Mouse (Mus musculus) adrenal gland, adult 8-10 months (tissue): Measurements from ENCODE around the gene Rnf223. TPM values are rescaled to one million over a fixed set of nuclear protein-coding genes. Genes with fewer than 3 reads are reported as not detected.
A peak's percentile ranks its signal among the peaks of the same experiment; 100 is the strongest.

Experiments used
- DNase-seq: peaks from one replicate; pipeline ENCODE4 v3.0.0; 2022
- total RNA-seq, 4 experiments: library from RNA; stranded (reverse); gene quantifications; 2 replicates each; pipeline ENCODE4 v1.2.4; 2022

Gene Rnf223
- total RNA-seq: under 1 TPM in 3 of 4 experiments, not detected in 1; 0.11 to 0.23 (median 0.22) TPM

DNA sequence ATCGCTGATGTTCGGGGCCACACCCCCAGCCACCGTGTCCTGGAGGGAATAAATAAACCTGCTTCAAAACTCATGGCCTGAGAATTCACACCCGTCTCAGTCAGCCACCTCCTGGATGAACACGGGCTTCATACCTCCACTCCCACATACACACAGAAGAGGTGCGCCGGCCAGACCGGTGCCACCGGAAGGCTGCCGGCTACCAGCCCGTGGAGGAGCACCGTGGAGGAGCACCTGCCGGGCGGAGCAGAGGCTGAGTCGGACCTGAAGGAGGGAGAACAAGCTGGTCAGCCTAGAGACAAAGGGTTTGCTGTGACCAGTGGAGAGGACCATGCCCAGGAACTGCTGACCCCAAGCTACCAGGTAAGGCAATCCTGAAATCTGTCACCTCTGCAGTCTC, at the start of gene Rnf223:
Gene Rnf223, plus strand, starts transcription at position 78 of the 400 bp plus-strand sequence.
- no peak for DNase-seq

DNA sequence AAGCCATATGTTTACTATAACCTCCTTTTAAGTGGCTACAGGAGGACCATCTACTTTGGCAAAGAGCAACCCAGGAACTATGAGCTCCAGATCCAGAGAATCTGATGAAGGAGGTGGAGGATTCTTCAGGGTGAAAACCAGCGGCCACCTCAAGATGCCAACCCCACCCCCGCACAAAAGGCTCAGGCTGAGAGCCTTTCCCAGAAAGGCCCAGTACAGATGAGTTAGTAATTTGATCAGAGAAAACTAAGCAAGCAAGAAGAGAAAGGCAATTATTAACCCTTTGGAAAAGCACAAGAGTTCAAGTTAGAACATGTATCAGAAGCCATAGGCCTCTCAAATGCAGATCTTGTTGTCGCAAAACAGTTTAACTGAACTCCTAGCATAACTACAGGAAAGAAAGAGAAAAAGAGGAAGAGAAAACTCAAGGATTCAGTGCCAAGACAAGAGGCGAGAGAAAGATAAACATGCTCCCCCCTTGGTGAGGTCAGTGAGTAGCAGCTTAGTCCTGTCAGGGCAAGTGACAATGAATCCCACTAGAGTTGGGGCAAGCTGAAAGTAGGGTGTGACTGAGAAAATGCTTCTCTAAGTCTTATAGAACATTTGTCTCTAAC, 47.6 kb upstream of the Rnf223 start:
- no peak for DNase-seq

DNA sequence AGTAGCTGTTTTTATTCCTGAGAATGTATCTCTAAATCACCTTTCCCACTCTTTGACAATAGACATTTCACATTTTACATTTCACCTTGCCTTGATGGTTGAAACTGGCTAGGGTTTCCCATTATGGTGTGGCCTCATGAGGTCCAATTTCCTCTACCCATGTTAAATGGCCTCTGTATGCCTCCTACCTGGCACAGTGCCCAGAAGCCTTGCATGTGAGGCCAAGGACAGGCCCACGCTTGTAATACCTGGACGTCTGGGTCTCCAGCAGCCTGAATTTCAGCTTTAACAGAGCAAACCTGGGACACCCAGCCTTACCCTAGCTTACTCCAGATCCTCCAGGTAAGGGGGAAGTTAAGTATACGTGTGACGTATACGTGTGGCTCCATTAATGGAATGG, 47.0 kb upstream of the Rnf223 start:
- peak; percentile 15 for DNase-seq

DNA sequence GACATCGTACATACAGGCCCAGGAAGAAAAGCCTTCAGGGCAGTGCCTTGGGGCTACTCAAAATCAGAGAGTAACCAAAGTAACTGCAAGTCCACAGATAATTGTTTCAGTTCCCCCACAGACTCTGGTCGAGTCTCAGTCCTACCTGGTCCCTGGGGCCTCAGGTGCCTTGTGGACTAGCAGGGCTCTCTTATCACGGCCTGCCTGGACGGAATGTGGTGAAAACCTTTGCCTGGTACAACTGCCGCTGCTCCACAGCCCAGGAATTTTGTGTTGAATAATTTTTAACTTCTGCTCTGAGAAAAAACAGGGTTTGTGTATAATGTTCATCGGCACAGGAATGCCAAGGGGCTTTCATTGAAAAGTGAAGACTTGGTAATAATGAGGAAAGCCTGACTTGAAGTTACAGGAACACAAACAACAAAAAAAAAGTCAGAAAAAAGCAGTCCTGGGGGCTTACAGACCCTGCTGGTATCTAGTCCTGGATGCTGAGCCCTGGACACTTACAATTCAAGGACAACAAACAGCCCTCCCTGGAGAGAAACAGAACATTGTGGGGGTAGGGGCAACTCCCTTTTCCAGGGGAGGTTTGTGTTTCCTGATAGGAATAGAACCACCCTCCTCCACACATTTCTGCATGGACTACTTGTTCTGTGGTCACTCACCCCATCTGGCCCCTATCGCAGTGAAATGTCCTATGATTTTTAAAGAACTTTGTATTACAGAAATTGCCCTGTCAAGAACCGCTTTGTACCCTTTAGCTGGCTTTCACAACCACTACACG, 46.0 kb upstream of the Rnf223 start:
- DNase-seq: no peak

DNA sequence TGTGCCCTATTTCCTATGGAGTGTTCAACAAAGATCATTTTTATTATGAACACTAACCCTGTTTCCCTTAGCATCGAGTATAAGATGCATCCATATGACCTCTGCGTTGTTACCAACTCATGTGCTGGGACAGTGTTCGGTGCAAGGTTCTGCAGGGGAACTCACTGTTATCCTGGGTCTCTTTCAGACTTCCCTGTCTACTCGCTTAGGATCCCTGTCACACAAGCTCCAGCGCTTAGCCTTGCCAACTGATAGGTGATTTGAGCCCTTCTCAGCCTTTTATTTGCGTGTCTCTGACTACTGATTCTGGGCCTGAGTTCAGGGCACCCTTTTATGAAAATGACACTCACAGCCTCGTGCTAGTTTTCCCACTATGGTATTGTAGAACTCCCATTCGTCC, 45.1 kb upstream of the Rnf223 start:
- DNase-seq: no peak

DNA sequence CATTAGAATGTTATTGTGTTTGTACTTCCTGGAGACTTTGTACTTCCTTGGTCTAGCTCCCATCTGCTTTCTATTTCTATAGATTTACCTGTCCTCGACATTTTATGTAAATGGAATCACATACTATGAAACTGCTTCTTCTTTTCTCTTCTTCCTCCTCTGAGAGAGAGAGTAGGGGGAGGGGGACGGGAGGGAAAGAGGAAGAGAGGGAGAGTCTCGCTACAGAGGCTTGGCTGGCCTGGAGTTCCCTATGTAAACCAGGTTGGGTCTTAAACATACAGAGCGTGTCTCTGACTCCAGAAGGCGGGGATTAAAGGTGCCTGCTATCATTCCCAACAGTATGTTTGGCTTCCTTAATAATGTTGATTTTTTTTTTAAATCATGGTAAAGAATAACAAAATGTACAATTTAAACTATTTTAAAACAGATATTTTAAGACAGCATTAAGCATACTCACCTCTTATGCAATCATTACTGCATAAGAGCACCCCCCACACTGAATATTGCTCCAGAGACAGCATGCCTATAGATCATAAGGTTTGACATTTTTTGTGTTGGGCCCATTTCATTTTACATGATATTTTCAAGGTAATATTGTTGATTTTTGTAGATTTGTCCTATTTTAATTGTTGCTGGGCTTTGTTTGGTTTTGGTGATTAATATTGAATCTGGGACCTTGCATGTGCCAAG, 42.8 kb upstream of the Rnf223 start:
- no peak for DNase-seq

DNA sequence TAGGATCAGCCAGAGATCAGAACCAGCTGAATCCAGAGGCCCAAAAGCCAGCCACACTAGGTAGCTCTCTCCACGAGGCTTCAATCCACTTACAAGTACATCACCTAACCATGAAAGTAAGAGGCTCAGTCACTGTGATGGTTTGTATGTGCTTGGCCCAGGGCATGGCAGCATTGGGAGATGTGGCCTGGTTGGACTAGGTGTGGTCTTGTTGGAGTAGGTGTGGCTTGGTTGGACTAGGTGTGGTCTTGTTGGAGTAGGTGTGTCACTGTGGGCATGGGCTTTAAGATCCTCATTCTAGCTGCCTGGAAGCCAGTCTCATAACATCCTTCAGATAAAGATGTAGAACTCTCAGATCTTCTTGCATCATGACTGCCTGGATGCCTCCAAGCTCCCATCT, 39.1 kb upstream of the Rnf223 start:
- no peak for DNase-seq

DNA sequence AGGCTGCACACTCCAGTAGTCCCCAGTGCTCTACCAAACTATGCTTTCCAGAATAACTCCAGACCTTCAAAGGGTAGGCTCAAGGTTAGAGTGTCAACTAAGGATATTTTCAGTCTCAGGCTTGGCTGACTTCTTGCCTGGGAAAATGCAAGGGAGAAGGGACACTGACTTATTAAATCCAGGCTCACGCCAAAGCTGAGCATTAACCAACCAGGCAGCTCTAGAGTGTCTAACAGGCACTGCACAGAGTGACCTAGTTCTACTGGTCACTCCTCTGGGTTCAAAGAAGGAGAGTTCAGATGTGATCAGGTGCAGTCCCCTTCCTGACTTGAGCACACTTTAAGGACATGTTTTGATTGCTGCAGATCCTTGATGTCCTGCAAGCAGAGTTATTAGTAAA, 37.5 kb upstream of the Rnf223 start:
- no peak for DNase-seq

DNA sequence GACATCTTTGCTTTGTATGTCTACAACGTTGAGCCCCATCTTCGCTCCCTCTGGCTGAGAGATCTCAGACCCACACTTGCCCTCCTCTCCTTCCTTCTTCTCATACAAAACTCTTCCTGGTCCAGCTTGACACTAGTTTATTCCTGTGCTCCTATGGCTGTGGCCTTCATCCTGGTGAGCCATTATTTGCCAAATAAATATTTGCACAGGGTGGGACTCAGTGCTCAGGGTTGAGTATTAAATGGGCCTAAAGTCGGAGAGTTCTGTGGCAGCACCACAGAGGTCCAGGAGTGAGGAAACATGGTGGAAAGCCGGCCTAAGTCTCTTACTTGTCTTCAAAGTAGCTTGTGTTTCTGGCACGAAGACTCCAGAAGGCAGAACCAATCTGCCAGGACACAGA, 36.6 kb upstream of the Rnf223 start:
- DNase-seq: no peak

DNA sequence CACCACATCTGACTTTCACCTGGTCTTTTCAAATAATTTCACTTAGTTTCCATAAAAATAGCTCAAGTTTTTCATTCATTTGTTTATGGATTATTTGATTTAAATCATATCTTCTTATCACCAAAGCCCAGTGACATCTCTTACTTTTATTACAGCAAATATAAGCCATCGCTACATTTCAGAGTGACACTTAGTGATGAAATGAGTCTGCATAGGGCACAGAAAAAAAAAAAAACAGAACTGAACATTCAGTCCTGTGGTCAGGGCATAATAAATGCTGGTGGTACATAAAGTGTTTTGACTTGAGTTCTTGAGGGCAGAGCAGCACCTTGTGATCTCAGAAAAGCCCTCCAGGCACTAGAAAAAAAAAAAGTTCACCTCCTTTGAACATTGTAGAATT, 34.1 kb upstream of the Rnf223 start:
- DNase-seq: no peak

DNA sequence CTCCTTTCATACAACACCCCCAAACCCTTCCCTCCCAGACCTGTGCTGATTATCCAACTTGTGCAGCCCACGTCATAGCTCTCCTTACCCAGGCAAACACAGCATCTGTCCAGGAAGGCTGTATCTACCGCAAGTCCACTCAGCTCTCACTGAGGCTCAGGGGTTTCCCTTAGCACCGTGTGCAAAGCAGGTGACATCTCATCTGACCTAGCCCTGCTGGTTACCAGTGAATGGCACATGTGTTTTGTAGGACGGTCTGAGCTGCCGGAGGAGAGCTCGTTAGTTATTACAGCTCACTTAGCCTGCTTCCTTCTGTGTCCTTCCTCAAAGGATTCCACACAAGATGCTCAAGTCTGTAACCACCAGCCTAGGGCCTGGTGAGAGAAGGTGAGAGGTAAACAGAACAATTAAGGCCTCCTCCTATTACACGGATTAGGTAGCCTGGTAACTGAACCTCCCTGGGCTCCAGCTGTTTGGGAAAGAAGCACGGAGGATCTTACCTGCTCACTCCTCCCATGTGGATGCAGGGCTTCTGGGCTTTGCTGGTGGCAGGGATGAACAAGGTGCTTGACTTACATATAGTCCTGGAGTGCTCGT, 32.4 kb upstream of the Rnf223 start:
- DNase-seq: no peak

DNA sequence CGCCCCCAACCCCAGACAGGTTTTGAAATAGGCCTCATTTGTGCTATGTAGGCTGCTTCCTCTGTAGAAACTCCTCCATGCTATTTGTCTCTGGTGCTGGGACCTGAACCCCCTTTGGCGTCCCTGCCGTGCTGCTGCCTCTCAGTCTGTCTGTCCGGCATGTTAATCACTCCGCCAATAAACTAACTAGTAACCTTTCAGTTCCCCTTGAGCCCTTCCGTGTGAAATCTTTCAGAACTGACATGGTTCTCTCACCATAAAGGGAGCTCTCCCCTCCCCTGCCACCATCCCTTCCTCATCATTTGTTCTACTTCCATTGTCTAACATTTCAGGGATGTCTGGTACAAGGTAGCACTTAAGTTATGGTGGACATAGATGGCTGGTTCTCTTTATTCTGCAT, 30.9 kb upstream of the Rnf223 start:
- DNase-seq: no peak

DNA sequence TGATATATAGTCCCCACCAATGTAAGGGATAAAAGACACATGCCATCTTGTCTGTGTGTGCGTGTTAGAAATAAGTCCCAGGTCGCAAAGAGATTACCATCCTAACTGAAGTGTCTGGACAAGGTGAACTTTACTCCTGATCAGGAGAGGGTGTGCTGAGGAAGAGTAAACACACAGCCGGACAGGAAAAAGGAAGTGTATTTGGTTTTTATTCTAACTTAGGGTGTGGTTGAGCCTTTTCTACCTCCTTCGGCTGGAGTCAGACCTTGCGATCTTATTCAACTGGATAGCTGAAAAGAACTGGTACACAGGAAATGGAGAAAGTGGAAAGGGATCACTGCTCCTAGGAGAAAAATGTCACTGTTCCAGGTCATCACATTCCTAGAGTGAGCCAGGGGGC, 29.8 kb upstream of the Rnf223 start:
- DNase-seq: no peak

DNA sequence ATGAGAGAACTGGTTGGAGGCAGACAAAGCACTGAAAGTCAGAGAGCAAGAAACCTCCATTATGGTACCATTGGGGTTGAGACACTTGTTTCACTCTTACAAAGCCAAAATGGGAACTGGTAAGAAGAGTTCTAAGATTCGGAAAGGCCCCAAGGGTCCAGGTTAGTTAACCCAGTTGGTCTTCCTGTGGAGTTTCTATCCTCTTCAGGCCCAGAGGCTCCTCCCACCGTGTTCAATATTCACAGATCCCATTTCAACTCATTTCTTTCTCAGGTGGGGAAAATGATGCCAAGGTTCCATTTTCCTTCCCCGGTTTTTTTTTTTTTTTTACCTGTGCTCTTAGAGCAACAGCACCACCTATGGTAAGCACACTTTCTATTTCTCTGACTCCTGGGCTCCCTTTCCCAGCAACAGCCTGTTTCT, 28.8 kb upstream of the Rnf223 start:
- DNase-seq: no peak

DNA sequence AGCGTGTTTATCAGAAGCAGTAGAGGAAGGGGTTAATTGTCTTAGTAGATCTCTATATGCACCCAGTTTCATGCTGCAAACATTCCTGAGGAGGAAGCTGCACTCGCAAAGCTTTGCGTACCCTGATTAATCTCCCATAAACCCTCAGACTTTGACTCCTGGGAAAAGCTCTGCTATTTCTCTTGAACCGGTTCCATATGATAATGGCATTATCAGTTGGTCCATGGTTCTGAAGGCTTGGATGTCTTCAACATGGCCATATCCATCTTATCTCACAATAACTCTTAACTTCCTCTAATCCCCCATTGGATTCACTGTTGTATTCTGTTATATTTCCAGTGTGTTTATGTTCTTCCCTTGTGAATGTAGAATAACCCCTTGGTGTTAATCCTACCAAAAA, 27.0 kb upstream of the Rnf223 start:
- no peak for DNase-seq

DNA sequence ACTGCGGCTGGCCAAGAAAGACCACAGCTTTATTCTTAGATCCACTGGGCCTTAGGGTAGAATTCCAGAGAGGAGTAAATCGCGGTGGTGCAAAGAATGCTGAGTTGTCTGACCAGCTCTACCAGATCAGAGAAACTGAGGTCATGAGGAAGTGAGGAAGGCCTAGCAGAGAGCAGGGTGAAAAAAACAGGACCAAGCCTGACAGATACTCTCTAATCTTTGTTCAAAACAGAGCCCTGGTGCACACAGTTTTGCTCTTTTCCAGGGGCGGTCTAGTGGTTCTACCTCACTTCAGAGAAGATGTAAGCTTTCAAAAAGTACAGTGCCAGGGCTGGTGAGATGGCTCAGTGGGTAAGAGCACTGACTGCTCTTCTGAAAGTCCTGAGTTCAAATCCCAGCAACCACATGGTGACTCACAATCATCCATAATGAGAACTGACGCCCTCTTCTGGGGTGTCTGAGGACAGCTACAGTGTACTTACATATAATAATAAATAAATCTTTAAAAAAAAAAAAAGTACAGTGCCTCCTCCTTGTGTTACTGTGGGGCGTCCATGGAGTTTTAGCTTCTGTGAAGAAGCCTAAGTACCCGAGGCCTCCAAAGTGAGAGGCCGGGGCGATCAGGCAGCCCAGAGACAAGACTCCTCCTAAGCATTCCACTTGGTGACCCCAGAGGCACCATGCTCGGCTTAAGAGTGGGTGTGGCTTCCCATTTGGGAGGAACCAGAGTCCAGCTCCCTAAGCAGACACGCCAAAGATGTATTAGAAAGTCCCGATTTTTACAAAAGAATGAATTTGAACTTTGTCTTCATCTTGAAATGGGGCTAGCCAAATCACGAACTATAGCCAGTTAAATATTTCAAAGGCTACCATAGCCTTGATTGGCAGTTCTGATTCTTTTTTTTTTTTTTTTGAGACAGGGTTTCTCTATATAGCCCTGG, 21.4 kb upstream of the Rnf223 start:
- DNase-seq: peak; percentile 57

DNA sequence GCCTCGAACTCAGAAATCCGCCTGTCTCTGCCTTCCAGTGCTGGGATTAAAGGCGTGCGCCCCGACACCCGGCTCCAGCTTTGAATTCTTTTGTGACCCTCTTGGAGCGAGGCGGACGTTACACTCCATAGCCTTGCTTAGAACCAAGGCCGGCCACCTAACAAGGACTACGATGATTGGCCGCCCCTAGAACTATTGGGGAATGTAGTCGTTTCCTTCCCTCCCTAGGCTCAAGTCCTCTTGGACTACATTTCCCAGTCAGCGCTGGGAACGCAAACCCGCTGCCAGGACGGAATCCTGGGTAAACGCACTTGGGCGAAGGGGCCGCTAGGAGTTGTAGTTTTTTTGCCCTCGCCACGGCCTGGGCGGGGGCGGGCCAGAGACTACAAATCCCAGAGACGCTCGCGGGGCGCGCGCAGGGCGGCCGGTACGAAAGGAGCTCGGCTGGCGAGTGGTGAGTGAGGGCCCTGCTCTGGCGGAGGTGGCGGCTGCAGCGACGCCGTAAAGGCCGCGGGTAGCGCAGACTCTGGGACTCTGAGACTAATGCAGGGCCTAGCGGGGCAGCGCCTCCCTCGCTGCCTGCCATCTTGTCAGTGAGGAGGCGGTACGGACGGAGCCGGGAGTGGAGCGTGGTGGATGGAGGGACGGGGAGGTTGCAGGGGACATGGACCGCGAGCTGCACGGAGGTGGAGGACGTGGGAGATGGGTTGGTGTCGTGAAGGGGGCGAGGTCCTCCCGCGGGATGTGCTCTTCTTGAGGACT, 20.6 kb upstream of the Rnf223 start, which contains the start of gene 9430015G10Rik:
Gene 9430015G10Rik, plus strand, starts transcription at position 413 of the 762 bp plus-strand sequence.
- peak; percentile 98 for DNase-seq

DNA sequence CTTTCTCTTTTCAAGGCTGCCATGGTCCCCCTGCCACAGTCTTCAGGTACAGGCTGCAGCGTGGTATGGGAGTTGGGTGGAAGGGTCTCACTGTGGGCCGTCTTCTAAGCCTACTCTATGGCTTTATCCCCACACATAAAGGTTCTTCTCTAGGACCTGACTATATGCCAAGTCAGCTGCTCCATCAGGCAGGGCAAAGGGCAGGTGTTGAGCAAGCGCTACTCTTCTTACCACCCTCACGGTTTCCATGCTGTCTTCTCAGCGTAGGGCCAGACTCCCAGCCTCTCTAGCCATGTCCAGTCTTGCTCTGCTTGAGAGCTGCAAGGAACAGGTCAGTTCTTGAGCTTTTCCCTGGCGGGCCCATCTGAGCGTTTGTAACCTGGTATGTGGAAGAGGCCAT, 6.2 kb upstream of the Rnf223 start:
- no peak for DNase-seq

DNA sequence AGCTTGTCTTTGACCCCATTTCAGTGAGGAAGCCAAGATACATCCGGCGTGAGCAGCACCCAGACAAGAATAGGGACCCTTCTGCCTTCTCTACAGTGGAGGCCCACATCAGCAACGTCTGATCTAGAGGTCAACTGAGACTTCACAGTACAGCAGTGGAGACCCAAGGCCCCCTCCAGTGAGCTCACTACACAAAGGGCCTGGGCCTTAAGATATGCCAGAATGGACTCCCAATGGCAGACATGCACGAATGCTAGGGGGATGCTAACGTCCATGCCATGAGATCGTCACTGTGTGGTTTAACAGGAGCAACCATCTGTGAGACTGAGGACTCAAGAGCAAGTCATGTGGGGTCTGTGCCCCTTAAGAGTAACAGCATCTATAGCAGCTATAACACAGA, 4.9 kb upstream of the Rnf223 start:
- no peak for DNase-seq

DNA sequence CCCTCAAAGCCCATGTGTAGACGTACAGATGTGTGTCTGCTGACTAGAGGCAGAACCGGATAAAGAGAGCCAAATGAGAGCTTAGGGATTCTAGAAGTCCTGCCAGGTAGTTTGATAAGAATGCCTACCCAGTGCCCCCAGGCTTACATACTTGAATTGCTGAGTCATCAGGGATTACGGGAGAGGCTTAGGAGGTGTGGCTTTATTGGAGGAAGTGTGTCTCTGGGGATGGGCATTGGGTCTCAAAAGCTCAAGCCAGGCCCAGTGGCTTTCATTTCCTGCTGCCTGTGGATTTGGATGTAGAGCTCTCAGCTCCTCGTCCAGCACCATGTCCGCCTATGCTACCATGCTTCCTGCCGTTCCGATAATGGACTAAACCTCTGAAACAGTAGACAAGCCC, 3.5 kb upstream of the Rnf223 start:
- no peak for DNase-seq

DNA sequence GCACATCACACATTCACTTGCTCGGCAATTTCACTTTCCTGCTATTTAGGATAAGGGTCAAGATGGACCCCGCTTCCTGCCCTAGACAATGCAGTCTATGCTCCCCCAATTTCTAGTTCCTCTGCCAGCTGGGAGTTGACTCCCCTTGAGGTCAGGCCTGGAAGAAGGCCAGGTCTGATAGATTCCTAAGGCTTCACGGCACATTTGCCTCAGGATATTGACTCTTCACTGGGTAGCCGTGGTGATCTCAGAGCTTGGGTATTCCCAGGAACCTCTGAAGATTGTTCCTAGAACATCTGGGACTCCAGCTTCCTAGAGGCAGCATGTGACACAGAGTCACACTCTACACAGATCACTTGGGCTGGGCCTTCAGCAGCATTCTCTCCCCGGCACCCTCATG, 1.6 kb upstream of the Rnf223 start:
- no peak for DNase-seq
